Mouse (Mus musculus): Measurements from ENCODE around the gene Kri1. TPM values are rescaled to one million over a fixed set of nuclear protein-coding genes. Genes with fewer than 3 reads are reported as not detected.

Gene Kri1
- polyA plus RNA-seq, 1 experiment from 2014 or later: 15.5 TPM

- 1% methylated on average over 31 of the region's 31 CpGs for WGBS (ENCODE audit: insufficient replicate concordance)
- peak overlapping the region; percentile 98 for H3K9ac ChIP-seq
- H3K4me1 ChIP-seq: peaks cover 49% of the 10 kb centered on the region
- H3K27me3 ChIP-seq (replicated peaks): peaks cover 17% of the 10 kb centered on the region
- H3K36me3 ChIP-seq: peaks cover 42% of the 10 kb centered on the region
- 0 out of 2 replicates have a peak, but pooled peaks cover 4% of the 10 kb centered on the region for H3K9me3 ChIP-seq (replicated peaks)
- peak overlapping the region; percentile 77 for H3K4me2 ChIP-seq
- peak overlapping the region; percentile 93 for H3K4me3 ChIP-seq
- H3K27ac ChIP-seq: peak overlapping the region; percentile 96
- peak; percentile 1; the same call in 1 of the 2 replicates for ATAC-seq
These were observed 49.6 kb downstream of the Kri1 start for GRCm38 (mm10) chr9:21238004-21238732.

GRCm38 (mm10) chr9:21237368-21238003 is 50.3 kb downstream of the Kri1 start:
- ATAC-seq: no peak
- Histone ChIP-seq H3K4me1 (peaks cover 49% of the 10 kb centered on the region), H3K4me2 (peak overlapping the region; percentile 77), H3K27me3 (replicated peaks) (peaks cover 10% of the 10 kb centered on the region), H3K9me3 (replicated peaks) (no peaks in the 10 kb centered on the region), H3K36me3 (peaks cover 48% of the 10 kb centered on the region), H3K9ac (peak overlapping the region; percentile 98), H3K27ac (peak overlapping the region; percentile 96), H3K4me3 (peak overlapping the region; percentile 93)
- 21% methylated on average over 19 of the region's 19 CpGs for WGBS (ENCODE audit: insufficient replicate concordance)

- Histone ChIP-seq H3K4me3 (peak overlapping the region; percentile 93), H3K9ac (peak overlapping the region; percentile 98), H3K36me3 (peaks cover 53% of the 10 kb centered on the region), H3K9me3 (replicated peaks) (no peaks in the 10 kb centered on the region), H3K27ac (peak overlapping the region; percentile 96), H3K27me3 (replicated peaks) (peaks cover 5% of the 10 kb centered on the region), H3K4me1 (peaks cover 52% of the 10 kb centered on the region), H3K4me2 (peak overlapping the region; percentile 77)
- 73% methylated on average over 25 of the region's 25 CpGs for WGBS (ENCODE audit: insufficient replicate concordance)
- ATAC-seq: no peak
These were observed 50.8 kb downstream of the Kri1 start for GRCm38 (mm10) chr9:21236991-21237367.

- ATAC-seq: no peak
- Histone ChIP-seq H3K4me2 (no peak overlapping the region; the same call in 1 of the 2 replicates), H3K4me1 (peaks cover 49% of the 10 kb centered on the region), H3K4me3 (no peak overlapping the region), H3K36me3 (peaks cover 70% of the 10 kb centered on the region), H3K27me3 (replicated peaks) (no peaks in the 10 kb centered on the region), H3K9me3 (replicated peaks) (no peaks in the 10 kb centered on the region), H3K9ac (peak overlapping the region; percentile 8; the same call in 1 of the 2 replicates), H3K27ac (peak overlapping the region; percentile 46; the same call in 1 of the 2 replicates)
- 79% methylated on average over 4 of the region's 4 CpGs for WGBS (ENCODE audit: insufficient replicate concordance)
These were observed 52.4 kb downstream of the Kri1 start for GRCm38 (mm10) chr9:21235341-21235740.

- ATAC-seq: no peak
- 90% methylated on average over 28 of the region's 28 CpGs for WGBS (ENCODE audit: insufficient replicate concordance)
- no peak overlapping the region for H3K9ac ChIP-seq
- peaks cover 37% of the 10 kb centered on the region for H3K4me1 ChIP-seq
- no peak overlapping the region for H3K4me2 ChIP-seq
- H3K27me3 ChIP-seq (replicated peaks): no peaks in the 10 kb centered on the region
- no peak overlapping the region for H3K27ac ChIP-seq
- no peak overlapping the region for H3K4me3 ChIP-seq
- peaks cover 85% of the 10 kb centered on the region for H3K36me3 ChIP-seq
- no peaks in the 10 kb centered on the region for H3K9me3 ChIP-seq (replicated peaks)
These were observed 54.0 kb downstream of the Kri1 start for GRCm38 (mm10) chr9:21233805-21234204.

GRCm38 (mm10) chr9:21233366-21233765 is 54.4 kb downstream of the Kri1 start:
- Histone ChIP-seq H3K4me2 (no peak overlapping the region), H3K27me3 (replicated peaks) (no peaks in the 10 kb centered on the region), H3K27ac (no peak overlapping the region), H3K4me3 (no peak overlapping the region), H3K9me3 (replicated peaks) (no peaks in the 10 kb centered on the region), H3K9ac (no peak overlapping the region), H3K36me3 (peaks cover 88% of the 10 kb centered on the region), H3K4me1 (peaks cover 41% of the 10 kb centered on the region)
- WGBS (ENCODE audit: insufficient replicate concordance): 92% methylated on average over 29 of the region's 29 CpGs
- no peak for ATAC-seq

- WGBS (ENCODE audit: insufficient replicate concordance): 84% methylated on average over 5 of the region's 5 CpGs
- Histone ChIP-seq H3K27ac (no peak overlapping the region), H3K4me3 (no peak overlapping the region), H3K4me2 (no peak overlapping the region), H3K9ac (no peak overlapping the region), H3K36me3 (peaks cover 88% of the 10 kb centered on the region), H3K9me3 (replicated peaks) (no peaks in the 10 kb centered on the region), H3K27me3 (replicated peaks) (no peaks in the 10 kb centered on the region), H3K4me1 (peaks cover 45% of the 10 kb centered on the region)
- no peak for ATAC-seq
These were observed 54.9 kb downstream of the Kri1 start for GRCm38 (mm10) chr9:21232867-21233266.

- no peak overlapping the region for H3K4me3 ChIP-seq
- H3K9me3 ChIP-seq (replicated peaks): no peaks in the 10 kb centered on the region
- peaks cover 80% of the 10 kb centered on the region for H3K36me3 ChIP-seq
- H3K27me3 ChIP-seq (replicated peaks): no peaks in the 10 kb centered on the region
- 62% methylated on average over 23 of the region's 23 CpGs for whole genome bisulfite sequencing (ENCODE audit: insufficient replicate concordance)
- peaks cover 45% of the 10 kb centered on the region for H3K4me1 ChIP-seq
- H3K27ac ChIP-seq: no peak overlapping the region
- H3K4me2 ChIP-seq: no peak overlapping the region
- H3K9ac ChIP-seq: no peak overlapping the region
- ATAC-seq: no peak
These were observed 56.2 kb downstream of the Kri1 start for GRCm38 (mm10) chr9:21231551-21231950.

- Histone ChIP-seq H3K36me3 (peaks cover 38% of the 10 kb centered on the region), H3K4me3 (peak overlapping the region; percentile 45), H3K27ac (peak overlapping the region; percentile 63), H3K4me1 (peaks cover 46% of the 10 kb centered on the region), H3K4me2 (peak overlapping the region; percentile 66), H3K27me3 (replicated peaks) (no peaks in the 10 kb centered on the region), H3K9me3 (replicated peaks) (no peaks in the 10 kb centered on the region), H3K9ac (peak overlapping the region; percentile 56)
- peak; percentile 65 for ATAC-seq
- WGBS (ENCODE audit: insufficient replicate concordance): 15% methylated on average over 16 of the region's 16 CpGs
These were observed 60.4 kb downstream of the Kri1 start for GRCm38 (mm10) chr9:21227342-21227741.

GRCm38 (mm10) chr9:21225415-21225758 is 62.4 kb downstream of the Kri1 start:
- H3K27me3 ChIP-seq (replicated peaks): no peaks in the 10 kb centered on the region
- H3K9ac ChIP-seq: peak overlapping the region; percentile 45; the same call in 1 of the 2 replicates
- H3K36me3 ChIP-seq: peaks cover 18% of the 10 kb centered on the region
- H3K9me3 ChIP-seq (replicated peaks): no peaks in the 10 kb centered on the region
- H3K4me2 ChIP-seq: peak overlapping the region; percentile 78
- peaks cover 58% of the 10 kb centered on the region for H3K4me1 ChIP-seq
- WGBS (ENCODE audit: insufficient replicate concordance): 15% methylated on average over 7 of the region's 7 CpGs
- ATAC-seq: no peak
- peak overlapping the region; percentile 64 for H3K27ac ChIP-seq
- peak overlapping the region; percentile 49 for H3K4me3 ChIP-seq

GRCm38 (mm10) chr9:21224576-21225414 is 63.0 kb downstream of the Kri1 start:
- ATAC-seq: peak; percentile 21; the same call in 1 of the 2 replicates
- peaks cover 58% of the 10 kb centered on the region for H3K4me1 ChIP-seq
- no peaks in the 10 kb centered on the region for H3K9me3 ChIP-seq (replicated peaks)
- peak overlapping the region; percentile 45; the same call in 1 of the 2 replicates for H3K9ac ChIP-seq
- 20% methylated on average over 26 of the region's 26 CpGs for WGBS (ENCODE audit: insufficient replicate concordance)
- peak overlapping the region; percentile 78 for H3K4me2 ChIP-seq
- peak overlapping the region; percentile 64 for H3K27ac ChIP-seq
- no peaks in the 10 kb centered on the region for H3K27me3 ChIP-seq (replicated peaks)
- peaks cover 12% of the 10 kb centered on the region for H3K36me3 ChIP-seq
- H3K4me3 ChIP-seq: peak overlapping the region; percentile 49
